Mouse (Mus musculus): ENCODE measurements at regions not wholly inside any gene's neighbourhood (a gene's known extent, or its start where the extent isn't known, plus 50 kb on each side); places are given as distances from the start of the nearest gene placed in this dataset.

DNA sequence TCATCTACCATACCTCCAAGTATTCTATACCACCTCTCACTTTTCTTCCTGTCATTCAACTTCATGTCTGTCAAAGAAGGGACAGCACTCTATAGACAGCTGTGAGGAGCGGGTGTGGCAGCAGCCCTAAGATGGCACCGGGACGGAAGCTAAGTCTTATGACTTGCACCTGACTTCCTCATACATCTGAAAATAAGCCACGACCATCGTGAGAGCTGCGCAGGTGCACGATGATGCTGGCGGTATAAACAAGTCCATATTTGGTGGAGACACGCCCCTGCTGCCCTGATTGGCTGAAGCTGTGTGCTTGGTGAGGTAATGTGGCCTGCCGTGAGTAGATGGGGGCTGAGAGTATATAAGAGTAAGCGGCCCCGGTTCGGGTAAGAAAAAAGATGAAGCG, 560.3 kb upstream of the Tle4 start:
- intact Hi-C loops (cut with DNase I) = no loop called here
- H3K27ac ChIP-seq = no peak overlapping the region
- no peak for TF ChIP-seq CTCF (IDR thresholded peaks at IDR 0.05)
- H3K4me3 ChIP-seq = no peak overlapping the region
- DNase-seq (ENCODE audit: extremely low spot score in 1 of 2, low spot score in 2 of 2) = no peak

DNA sequence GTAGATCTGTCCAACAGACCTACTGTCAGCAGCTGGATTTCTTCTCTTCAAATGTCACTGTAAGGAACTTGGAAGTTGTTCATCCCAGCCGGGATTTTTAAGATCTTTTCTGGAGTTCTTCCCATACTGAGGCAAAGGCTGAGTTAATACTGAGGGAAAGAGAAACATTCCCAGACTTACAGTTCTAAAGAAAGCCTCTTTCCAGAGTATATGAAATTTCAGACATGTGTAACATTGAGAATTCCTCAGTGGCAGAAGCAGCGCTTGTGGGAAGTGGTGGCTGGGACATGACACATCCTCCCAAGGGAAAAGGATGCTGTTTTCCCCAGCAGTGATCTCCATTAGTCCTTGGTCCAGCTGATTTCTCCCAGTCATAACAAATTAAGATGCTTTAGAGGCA, 556.8 kb upstream of the Tle4 start:
- intact Hi-C loops (cut with DNase I) = no loop called here
- no peak for DNase-seq (ENCODE audit: extremely low spot score in 1 of 2, low spot score in 2 of 2)
- no peak for TF ChIP-seq CTCF (IDR thresholded peaks at IDR 0.05)
- no peak overlapping the region for H3K4me3 ChIP-seq
- no peak overlapping the region for H3K27ac ChIP-seq

DNA sequence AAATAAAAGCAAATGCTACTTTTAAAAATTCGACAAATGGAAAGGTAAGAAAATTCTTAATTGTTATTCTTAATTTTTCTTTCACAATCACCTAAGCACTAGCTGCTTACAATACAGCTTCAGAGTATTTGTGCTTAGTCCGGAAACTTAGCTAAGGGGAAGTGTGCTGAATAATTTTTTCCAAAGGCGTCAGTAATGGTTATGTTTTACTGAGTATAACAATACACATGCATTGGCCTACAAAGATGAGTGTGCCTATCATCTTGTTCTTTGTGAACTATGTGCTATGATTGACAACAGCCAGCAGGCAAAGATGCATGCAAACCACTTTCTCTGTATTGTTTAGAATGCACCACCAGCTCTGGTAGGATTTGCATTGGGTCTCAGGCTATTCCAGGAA, 548.5 kb upstream of the Tle4 start:
- intact Hi-C loops (cut with DNase I) = no loop called here
- TF ChIP-seq CTCF (IDR thresholded peaks at IDR 0.05) = no peak
- Histone ChIP-seq H3K27ac (no peak overlapping the region), H3K4me3 (no peak overlapping the region)
- no peak for DNase-seq (ENCODE audit: extremely low spot score in 1 of 2, low spot score in 2 of 2)

DNA sequence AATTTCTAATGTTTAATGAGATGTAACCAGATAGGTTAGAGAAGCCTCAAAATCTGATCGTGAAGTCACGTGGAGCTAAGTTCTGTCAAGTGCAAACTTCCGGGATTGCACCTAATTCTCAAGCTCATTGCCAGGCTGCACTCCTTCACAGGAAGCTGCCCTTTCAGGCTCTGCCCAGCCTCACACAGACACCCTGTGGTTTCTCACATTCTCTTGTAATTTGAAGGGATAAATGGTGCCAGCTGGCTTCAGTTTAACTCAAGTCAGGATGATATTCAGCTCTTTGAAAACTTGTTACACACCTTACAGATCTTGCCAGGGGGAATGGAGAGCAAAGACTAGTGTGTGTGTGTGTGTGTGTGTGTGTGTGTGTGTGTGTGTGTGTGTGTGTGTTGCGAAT, 529.3 kb upstream of the Tle4 start:
- no peak overlapping the region for H3K4me3 ChIP-seq
- intact Hi-C loops (cut with DNase I) = no loop called here
- no peak overlapping the region for H3K27ac ChIP-seq
- DNase-seq (ENCODE audit: extremely low spot score in 1 of 2, low spot score in 2 of 2) = no peak
- no peak for TF ChIP-seq CTCF (IDR thresholded peaks at IDR 0.05)

DNA sequence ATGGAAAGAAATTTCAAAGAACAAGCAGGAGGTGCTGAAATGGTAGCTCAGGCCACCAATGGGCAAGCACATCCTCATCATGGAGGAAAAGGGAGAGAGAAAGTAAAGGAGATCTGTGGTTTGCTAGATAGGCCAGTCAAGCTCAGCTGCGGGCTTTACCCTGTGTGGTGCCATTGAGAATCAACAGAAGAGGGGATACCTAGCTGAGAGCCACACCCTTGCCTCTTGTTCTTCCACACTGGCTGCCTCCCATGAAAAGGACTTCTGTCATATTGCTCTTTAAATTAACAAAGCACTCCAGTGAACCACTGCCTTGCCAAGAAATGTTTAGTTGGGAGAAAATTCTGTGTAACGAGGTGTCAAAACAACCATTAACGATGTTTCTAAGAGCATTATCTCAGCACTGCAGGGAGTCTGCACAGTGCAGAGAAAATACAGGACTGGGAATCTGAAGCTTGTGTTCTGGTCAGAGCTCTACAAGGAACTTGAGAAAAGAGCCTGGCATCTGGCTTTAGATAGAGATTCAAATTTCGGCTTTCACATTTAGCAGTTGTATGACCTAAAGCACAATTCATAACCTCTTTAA, 510.7 kb upstream of the Tle4 start:
- no peak for TF ChIP-seq CTCF (IDR thresholded peaks at IDR 0.05)
- intact Hi-C loops (cut with DNase I) = no loop called here

DNA sequence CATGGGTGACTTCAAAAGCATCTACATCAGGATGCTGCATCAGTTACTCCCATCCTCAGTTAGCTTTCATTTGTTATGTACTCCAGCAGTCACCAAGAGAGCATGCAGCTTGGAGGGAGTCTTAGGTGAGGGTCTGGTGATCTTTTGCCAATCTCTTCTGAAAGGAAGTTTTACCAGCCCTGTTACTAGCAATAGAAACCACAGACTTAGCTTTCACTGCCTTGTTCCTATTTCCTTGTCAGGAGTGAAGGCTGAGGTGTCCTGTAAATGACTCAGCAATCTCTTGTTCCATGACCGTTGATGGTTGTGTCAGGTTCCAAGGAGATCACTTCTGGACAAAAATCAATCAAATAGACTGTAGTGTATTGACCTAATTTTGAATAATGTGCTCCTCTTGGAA, 497.2 kb upstream of the Tle4 start:
- no peak for TF ChIP-seq CTCF (IDR thresholded peaks at IDR 0.05)
- Histone ChIP-seq H3K4me3 (no peak overlapping the region), H3K27ac (no peak overlapping the region)
- no peak for DNase-seq (ENCODE audit: extremely low spot score in 1 of 2, low spot score in 2 of 2)
- intact Hi-C loops (cut with DNase I) = no loop called here

More for the DNA sequence above, 510.7 kb upstream of the Tle4 start:
- DNase-seq (ENCODE audit: extremely low spot score in 1 of 2, low spot score in 2 of 2) = no peak
- no peak overlapping the region for H3K4me3 ChIP-seq
- H3K27ac ChIP-seq = no peak overlapping the region

DNA sequence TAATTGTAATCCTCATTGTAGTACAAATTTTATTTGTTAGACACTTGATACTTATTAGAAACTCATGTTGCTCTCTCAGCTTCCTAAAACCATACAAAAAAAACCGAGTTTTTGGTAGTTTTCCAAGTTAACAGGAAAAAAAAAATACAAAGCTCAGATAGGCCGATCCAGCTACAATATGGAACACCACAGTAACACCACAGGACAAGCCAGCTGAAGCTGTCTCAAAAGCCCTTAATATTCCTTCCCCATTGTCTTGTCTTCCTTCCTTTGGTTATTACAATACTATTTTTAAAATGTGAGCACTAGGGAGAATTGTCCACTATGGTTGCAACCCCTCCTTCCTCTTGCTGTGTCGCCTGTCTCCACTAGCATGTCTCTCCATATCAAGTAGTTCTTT, 495.7 kb upstream of the Tle4 start:
- no peak for DNase-seq (ENCODE audit: extremely low spot score in 1 of 2, low spot score in 2 of 2)
- intact Hi-C loops (cut with DNase I) = no loop called here
- TF ChIP-seq CTCF (IDR thresholded peaks at IDR 0.05) = no peak
- no peak overlapping the region for H3K27ac ChIP-seq
- H3K4me3 ChIP-seq = no peak overlapping the region

DNA sequence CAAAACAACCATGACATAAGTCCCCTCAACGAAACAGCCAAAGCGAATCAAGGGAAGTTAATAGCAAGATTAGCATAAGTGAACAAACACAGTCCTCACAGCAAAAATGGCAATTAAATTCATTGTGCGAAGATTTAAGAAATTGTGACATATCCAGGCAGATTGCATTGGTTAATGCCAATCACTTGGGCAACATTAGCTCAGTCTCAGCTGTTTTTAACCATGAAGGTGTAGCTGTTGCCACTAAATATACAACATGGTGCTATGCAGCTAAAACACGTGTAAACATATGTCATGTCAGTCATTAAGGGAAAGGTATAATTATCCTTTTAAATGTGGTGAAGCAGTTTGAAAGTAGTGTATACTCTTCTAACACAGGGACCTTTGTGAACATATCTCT, 482.8 kb upstream of the Tle4 start:
- TF ChIP-seq CTCF (IDR thresholded peaks at IDR 0.05) = no peak
- Histone ChIP-seq H3K27ac (no peak overlapping the region), H3K4me3 (no peak overlapping the region)
- intact Hi-C loops (cut with DNase I) = no loop called here
- no peak for DNase-seq (ENCODE audit: extremely low spot score in 1 of 2, low spot score in 2 of 2)

DNA sequence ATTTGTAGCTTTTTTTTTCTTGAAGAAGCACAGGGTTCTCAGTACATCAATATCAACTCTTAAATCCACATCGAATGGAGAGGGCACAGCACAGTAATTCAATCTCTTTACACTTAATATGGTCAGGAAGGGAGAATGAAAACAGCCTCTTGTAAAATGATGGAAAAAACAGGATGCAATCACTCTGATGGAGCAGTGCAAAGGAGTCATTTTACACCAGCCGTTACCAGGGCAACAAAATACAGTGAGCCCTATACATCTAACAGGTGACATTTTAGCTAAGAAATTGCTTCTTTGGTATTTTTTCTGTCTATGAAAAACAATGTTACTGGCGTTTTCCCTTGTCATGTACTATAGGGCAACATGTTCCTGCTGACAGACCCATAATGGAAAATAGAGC, 459.9 kb upstream of the Tle4 start:
- TF ChIP-seq CTCF (IDR thresholded peaks at IDR 0.05) = no peak
- intact Hi-C loops (cut with DNase I) = no loop called here
- H3K4me3 ChIP-seq = no peak overlapping the region
- H3K27ac ChIP-seq = no peak overlapping the region
- DNase-seq (ENCODE audit: extremely low spot score in 1 of 2, low spot score in 2 of 2) = no peak

DNA sequence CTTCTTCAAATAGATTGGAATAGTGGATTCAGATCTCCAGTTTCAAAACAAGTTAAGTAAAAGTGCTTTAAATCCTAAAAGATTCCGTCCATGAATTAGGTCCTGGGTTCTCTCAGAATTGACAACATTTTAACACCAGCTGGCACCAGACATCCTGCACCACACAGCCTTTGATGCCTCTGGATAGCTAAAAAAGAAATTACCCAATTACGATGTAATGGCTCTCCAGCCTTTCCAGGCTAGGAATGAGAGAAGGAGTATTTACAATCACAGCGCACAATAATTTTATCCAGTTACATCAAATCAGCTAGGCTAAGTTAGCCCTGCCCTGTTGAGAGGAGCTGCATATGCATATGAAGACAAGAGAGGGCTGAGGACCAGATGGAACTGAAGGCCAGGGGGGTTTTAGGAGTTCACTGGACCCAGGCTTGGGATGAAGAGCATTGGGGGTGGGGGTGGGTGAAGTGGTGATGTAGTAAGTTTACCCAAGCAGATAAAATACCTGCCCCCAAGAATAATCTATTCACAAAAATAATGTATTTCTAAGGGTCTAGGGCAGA, 455.8 kb upstream of the Tle4 start:
- no peak for DNase-seq (ENCODE audit: extremely low spot score in 1 of 2, low spot score in 2 of 2)
- H3K4me3 ChIP-seq = no peak overlapping the region
- H3K27ac ChIP-seq = no peak overlapping the region
- TF ChIP-seq CTCF (IDR thresholded peaks at IDR 0.05) = no peak
- intact Hi-C loops (cut with DNase I) = no loop called here

DNA sequence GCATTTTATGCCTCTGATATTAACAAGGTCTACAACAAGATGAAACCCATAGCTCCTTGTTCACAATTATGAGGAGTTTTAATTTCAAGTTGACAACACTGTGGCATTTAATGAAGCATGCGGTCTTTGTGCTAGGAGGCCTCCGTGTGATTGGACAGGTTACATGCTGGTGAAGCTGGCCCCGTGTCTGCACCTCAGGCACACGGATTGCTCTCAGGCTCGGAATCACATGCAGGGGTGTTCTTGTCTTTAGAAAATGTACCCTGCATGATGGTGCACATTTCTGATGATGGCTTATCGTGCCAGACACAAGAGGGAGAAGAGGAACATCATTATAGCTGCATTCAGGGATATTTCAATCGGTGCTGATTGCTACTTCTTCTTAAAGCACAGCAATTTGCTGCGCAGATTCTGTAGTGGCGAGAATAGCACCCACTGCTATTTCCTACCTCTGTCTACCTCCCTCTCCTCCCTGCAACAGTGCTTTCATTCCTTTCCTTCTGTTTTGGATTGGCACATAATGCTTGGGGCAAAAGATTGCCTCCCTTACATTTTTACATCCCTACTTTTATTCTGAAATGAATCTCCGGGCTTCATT, 454.9 kb upstream of the Tle4 start:
- Histone ChIP-seq H3K27ac (no peak overlapping the region), H3K4me3 (no peak overlapping the region)
- no peak for TF ChIP-seq CTCF (IDR thresholded peaks at IDR 0.05)
- intact Hi-C loops (cut with DNase I) = no loop called here
- DNase-seq (ENCODE audit: extremely low spot score in 1 of 2, low spot score in 2 of 2) = no peak

DNA sequence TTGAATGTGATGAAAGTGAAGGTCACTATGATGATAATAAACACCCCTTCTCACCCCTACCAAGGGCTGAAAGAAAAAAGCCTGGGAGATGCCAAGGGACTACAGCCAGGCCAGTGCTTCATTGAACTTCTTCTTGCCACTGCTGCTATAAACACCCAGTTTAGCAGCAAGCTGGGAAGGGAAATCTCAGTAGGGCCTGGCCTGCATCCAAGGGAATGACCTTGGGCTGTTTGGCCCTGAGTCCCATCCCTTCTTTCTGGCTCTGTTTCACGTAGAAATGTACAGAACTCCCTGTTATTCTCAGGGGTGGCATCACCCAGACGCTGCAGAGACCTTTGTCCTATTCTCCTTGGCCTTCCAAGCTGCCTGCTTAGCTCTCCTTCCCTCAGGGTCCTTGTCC, 450.0 kb upstream of the Tle4 start:
- intact Hi-C loops (cut with DNase I) = no loop called here
- Histone ChIP-seq H3K27ac (no peak overlapping the region), H3K4me3 (no peak overlapping the region)
- DNase-seq (ENCODE audit: extremely low spot score in 1 of 2, low spot score in 2 of 2) = no peak
- no peak for TF ChIP-seq CTCF (IDR thresholded peaks at IDR 0.05)

DNA sequence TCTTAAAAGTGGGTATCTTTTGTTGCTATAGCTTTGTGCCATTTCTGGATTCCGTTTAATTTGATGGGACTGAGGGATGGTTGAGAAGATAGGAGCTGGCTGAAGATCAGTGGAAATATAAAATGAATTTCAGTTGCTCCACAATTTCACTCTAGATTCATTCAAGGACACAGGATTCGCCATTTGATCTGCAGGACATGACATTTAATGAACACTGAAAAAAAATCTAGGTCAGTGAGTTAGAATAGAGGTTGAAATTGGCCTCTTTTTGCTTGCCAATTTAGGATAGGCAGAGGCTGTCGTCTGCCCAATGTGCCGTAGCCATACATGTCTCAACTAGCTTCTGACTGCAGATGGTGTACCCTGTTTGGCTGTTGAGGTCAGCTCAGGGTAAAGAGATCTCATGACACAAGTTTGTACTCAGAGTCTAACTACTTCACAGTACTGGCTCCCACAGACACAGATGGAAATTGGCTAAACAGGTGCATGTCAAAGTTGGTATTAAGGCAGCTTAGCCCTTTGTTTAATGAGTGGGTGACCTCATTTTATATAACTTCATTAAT, 449.5 kb upstream of the Tle4 start:
- TF ChIP-seq CTCF (IDR thresholded peaks at IDR 0.05) = no peak
- DNase-seq (ENCODE audit: extremely low spot score in 1 of 2, low spot score in 2 of 2) = no peak
- intact Hi-C loops (cut with DNase I) = no loop called here
- no peak overlapping the region for H3K27ac ChIP-seq
- no peak overlapping the region for H3K4me3 ChIP-seq
